Mouse (Mus musculus) liver, embryonic 14.5 days (tissue): ENCODE data around the gene Gtf2h4.

Experiments
- CTCF ChIP-seq: IDR thresholded peaks from 2 replicates; pipeline ENCODE4 v1.5.1; 2016; ENCODE audit warnings: antibody characterized with exemption, low read depth, control low read depth
- EP300 ChIP-seq: IDR thresholded peaks from 2 replicates; pipeline ENCODE4 v1.6.1; 2016; ENCODE audit warnings: antibody characterized with exemption, low read depth

GRCm38 (mm10) chr17:35665957-35666515 is 7.5 kb downstream of the Gtf2h4 start:
- TF ChIP-seq CTCF (peak; percentile 66), EP300 (no peak)
